Mouse (Mus musculus) megakaryocyte, embryonic 14.5 days (primary cell): ENCODE data around the gene Cst9. TPM values are rescaled to one million over a fixed set of nuclear protein-coding genes. Genes with fewer than 3 reads are reported as not detected.

Source experiments
- H3K27me3 ChIP-seq: replicated peaks from 2 replicates; pipeline ENCODE3; 2012; ENCODE audit warnings: inconsistent platforms
- H3K36me3 ChIP-seq: replicated peaks from 2 replicates; pipeline ENCODE3; 2012; ENCODE audit warnings: low read length, inconsistent platforms, mixed read lengths
- H3K4me1 ChIP-seq: 2 replicates; pipeline ENCODE4 v1.6.1; 2012; ENCODE audit warnings: inconsistent platforms
- H3K4me3 ChIP-seq: replicated peaks from 2 replicates; pipeline ENCODE3; 2012; ENCODE audit warnings: moderate library complexity, mild to moderate bottlenecking, inconsistent platforms
- H3K9me3 ChIP-seq: 2 replicates; pipeline ENCODE4 v1.6.1; 2012; ENCODE audit warnings: inconsistent platforms
- FLI1 ChIP-seq: IDR thresholded peaks from 2 replicates; pipeline ENCODE4 v1.6.1; 2012; ENCODE audit warnings: low read length, inconsistent platforms, mixed read lengths
- GATA1 ChIP-seq: IDR thresholded peaks from 3 replicates; pipeline ENCODE4 v1.6.1; 2012; ENCODE audit warnings: mixed read lengths, low read length, inconsistent platforms, borderline replicate concordance
- polyA plus RNA-seq: library from polyadenylated mRNA; stranded (reverse); fragments of >175 nt; gene quantifications from 2 replicates; pipeline ENCODE4 v1.2.3, GENCODE M21; 2012; ENCODE audit warnings: low replicate concordance; ENCODE audit not compliant: insufficient read depth

Cst9 gene
- polyA plus RNA-seq, 1 experiment: not detected

- peak overlapping the region; percentile 8 for H3K4me3 ChIP-seq
- peaks cover 6% of the 10 kb centered on the region for H3K9me3 ChIP-seq
Measured at GRCm38 (mm10) chr2:148856630-148857400, 21.9 kb downstream of the Cst9 start.

GRCm38 (mm10) chr2:148857506-148857905 is 22.6 kb downstream of the Cst9 start:
- no peaks in the 10 kb centered on the region for H3K36me3 ChIP-seq
- no peak overlapping the region for H3K4me3 ChIP-seq
- H3K4me1 ChIP-seq: peaks cover 16% of the 10 kb centered on the region
- no peak for TF ChIP-seq FLI1
- no peak for TF ChIP-seq GATA1
- H3K9me3 ChIP-seq: peaks cover 6% of the 10 kb centered on the region
- H3K27me3 ChIP-seq: no peaks in the 10 kb centered on the region

More at GRCm38 (mm10) chr2:148856630-148857400, 21.9 kb downstream of the Cst9 start:
- Histone ChIP-seq H3K27me3 (no peaks in the 10 kb centered on the region), H3K4me1 (peaks cover 16% of the 10 kb centered on the region), H3K36me3 (no peaks in the 10 kb centered on the region)
- TF ChIP-seq GATA1 (no peak), FLI1 (no peak)

- TF ChIP-seq GATA1 (no peak), FLI1 (no peak)
- no peak overlapping the region for H3K4me3 ChIP-seq
- peaks cover 16% of the 10 kb centered on the region for H3K4me1 ChIP-seq
- no peaks in the 10 kb centered on the region for H3K9me3 ChIP-seq
- H3K27me3 ChIP-seq: no peaks in the 10 kb centered on the region
- no peaks in the 10 kb centered on the region for H3K36me3 ChIP-seq
Measured at GRCm38 (mm10) chr2:148860993-148861392, 26.0 kb downstream of the Cst9 start.

GRCm38 (mm10) chr2:148861693-148862092 is 26.7 kb downstream of the Cst9 start:
- Histone ChIP-seq H3K4me3 (no peak overlapping the region), H3K36me3 (no peaks in the 10 kb centered on the region), H3K4me1 (peaks cover 11% of the 10 kb centered on the region), H3K9me3 (no peaks in the 10 kb centered on the region), H3K27me3 (no peaks in the 10 kb centered on the region)
- no peak for TF ChIP-seq FLI1
- TF ChIP-seq GATA1: no peak

- Histone ChIP-seq H3K9me3 (no peaks in the 10 kb centered on the region), H3K27me3 (no peaks in the 10 kb centered on the region), H3K4me3 (no peak within 1 kb of the TSS), H3K4me1 (no peaks in the 10 kb centered on the region), H3K36me3 (no peaks in the 10 kb centered on the region)
- no peak for TF ChIP-seq FLI1
- no peak for TF ChIP-seq GATA1
Measured at GRCm38 (mm10) chr2:148864966-148865365, 30.0 kb downstream of the Cst9 start, which contains the start of gene 9230104L09Rik. Gene 9230104L09Rik (minus strand): TSS chr2:148865038.

GRCm38 (mm10) chr2:148868959-148869358 is 34.0 kb downstream of the Cst9 start:
- peaks cover 14% of the 10 kb centered on the region for H3K4me1 ChIP-seq
- H3K27me3 ChIP-seq: no peaks in the 10 kb centered on the region
- no peaks in the 10 kb centered on the region for H3K9me3 ChIP-seq
- H3K4me3 ChIP-seq: no peak overlapping the region
- no peak for TF ChIP-seq GATA1
- no peak for TF ChIP-seq FLI1
- peaks cover 33% of the 10 kb centered on the region for H3K36me3 ChIP-seq

- no peak overlapping the region for H3K4me3 ChIP-seq
- TF ChIP-seq FLI1: no peak
- no peak for TF ChIP-seq GATA1
- H3K9me3 ChIP-seq: no peaks in the 10 kb centered on the region
- H3K36me3 ChIP-seq: peaks cover 35% of the 10 kb centered on the region
- no peaks in the 10 kb centered on the region for H3K27me3 ChIP-seq
- H3K4me1 ChIP-seq: peaks cover 26% of the 10 kb centered on the region
Measured at GRCm38 (mm10) chr2:148870526-148870925, 35.6 kb downstream of the Cst9 start.

- H3K4me1 ChIP-seq: peaks cover 45% of the 10 kb centered on the region
- TF ChIP-seq GATA1 (no peak), FLI1 (no peak)
- no peaks in the 10 kb centered on the region for H3K27me3 ChIP-seq
- H3K36me3 ChIP-seq: peaks cover 35% of the 10 kb centered on the region
- H3K9me3 ChIP-seq: no peaks in the 10 kb centered on the region
- H3K4me3 ChIP-seq: peak overlapping the region; percentile 60
Measured at GRCm38 (mm10) chr2:148872860-148873259, 37.9 kb downstream of the Cst9 start.

GRCm38 (mm10) chr2:148874224-148874616 is 39.3 kb downstream of the Cst9 start:
- Histone ChIP-seq H3K4me1 (peaks cover 59% of the 10 kb centered on the region), H3K27me3 (no peaks in the 10 kb centered on the region), H3K36me3 (peaks cover 35% of the 10 kb centered on the region), H3K4me3 (peak overlapping the region; percentile 100), H3K9me3 (no peaks in the 10 kb centered on the region)
- no peak for TF ChIP-seq GATA1
- TF ChIP-seq FLI1: no peak

- no peak for TF ChIP-seq FLI1
- TF ChIP-seq GATA1: no peak
- Histone ChIP-seq H3K4me3 (peak overlapping the region; percentile 100), H3K27me3 (no peaks in the 10 kb centered on the region), H3K9me3 (no peaks in the 10 kb centered on the region), H3K4me1 (peaks cover 63% of the 10 kb centered on the region), H3K36me3 (peaks cover 35% of the 10 kb centered on the region)
Measured at GRCm38 (mm10) chr2:148874617-148875334, 39.8 kb downstream of the Cst9 start.
